Mouse (Mus musculus): ENCODE measurements around the gene Mrps14. TPM values are rescaled to one million over a fixed set of nuclear protein-coding genes. Genes with fewer than 3 reads are reported as not detected.

The Mrps14 gene
- 145 and 174 TPM in 2 replicates for polyA plus RNA-seq (2015; fragmentation: Nextera tagmentation; extraction: Ambion mirVana)

DNA sequence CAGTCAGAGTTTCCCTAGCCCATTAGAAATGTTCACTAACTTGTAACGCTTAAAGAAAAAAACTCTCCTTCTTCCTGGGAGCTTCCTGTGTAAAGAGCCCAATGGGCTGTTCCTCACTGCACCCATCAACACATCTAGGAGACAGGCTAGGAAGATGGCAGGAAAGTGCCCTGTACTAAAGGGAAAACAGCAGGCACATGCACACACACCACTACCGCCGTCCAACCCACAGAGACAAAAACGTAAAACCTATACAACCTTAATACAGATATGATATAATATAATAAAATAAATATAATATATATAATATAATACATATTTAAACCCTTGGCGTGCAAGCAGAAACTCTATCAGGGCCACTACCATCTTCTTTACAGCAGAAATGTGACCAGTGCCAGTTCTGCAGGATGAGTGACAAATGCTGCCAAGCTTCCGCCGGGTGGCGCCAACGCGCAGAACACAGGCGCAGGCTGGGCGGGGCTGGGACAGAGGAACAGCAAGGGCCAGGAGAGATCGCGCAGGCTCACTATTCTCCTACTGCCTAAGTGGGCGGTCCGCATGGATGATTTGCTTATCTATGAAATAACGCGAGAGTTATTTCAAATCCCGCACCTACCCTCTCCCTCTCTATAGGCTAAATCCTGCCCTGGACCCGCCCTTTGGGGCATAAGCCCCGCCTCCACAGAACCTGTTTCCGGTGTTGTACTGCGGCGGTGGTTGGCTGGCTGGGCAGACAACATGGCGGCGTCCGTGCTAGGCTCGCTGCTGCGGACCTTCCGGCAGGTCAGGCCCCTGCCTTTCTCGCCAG is at the start of gene Mrps14:
Gene Mrps14, plus strand, starts transcription at position 687 of the 808 bp plus-strand sequence.
- peak within 1 kb of the TSS; percentile 85 for H3K4me2 ChIP-seq
- WGBS (ENCODE audit: insufficient replicate concordance): 8% methylated on average over 31 of the region's 31 CpGs
- H3K4me1 ChIP-seq (replicated peaks): peaks cover 19% of the 10 kb centered on the region
- H3K27me3 ChIP-seq: no peaks in the 10 kb centered on the region
- H3K9me3 ChIP-seq (replicated peaks): no peaks in the 10 kb centered on the region
- ATAC-seq (ENCODE audit: insufficient read depth): peak; percentile 99
- peaks cover 22% of the 10 kb centered on the region for H3K36me3 ChIP-seq (replicated peaks)
- peak within 1 kb of the TSS; percentile 57 for H3K9ac ChIP-seq
- peak within 1 kb of the TSS; percentile 56 for H3K27ac ChIP-seq (replicated peaks)
- peak within 1 kb of the TSS; percentile 75 for H3K4me3 ChIP-seq (replicated peaks)

DNA sequence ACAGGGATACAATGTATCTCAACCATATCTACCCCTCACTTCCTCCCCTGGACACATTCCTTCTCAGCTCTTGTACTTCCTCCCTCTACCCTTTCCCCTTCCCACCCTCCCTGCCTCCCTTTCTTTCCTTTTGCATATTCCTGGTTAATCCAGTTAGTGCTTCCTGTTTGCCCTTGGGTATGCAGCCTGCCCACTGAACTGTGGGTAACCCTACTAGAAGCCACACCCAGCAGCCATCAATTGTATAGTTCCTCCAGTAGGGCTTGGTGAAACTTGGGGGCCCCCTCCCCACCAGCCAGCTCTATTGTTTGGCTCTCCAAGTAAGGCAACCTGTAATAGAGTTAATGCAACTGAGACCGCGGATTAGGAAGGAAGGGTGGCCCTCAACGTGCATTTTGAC is 49.4 kb upstream of the Mrps14 start:
- no peaks in the 10 kb centered on the region for H3K27me3 ChIP-seq
- H3K4me3 ChIP-seq (replicated peaks): no peak overlapping the region
- no peaks in the 10 kb centered on the region for H3K4me1 ChIP-seq (replicated peaks)
- 49% methylated on average over 3 of the region's 3 CpGs for WGBS (ENCODE audit: insufficient replicate concordance)
- H3K36me3 ChIP-seq (replicated peaks): no peaks in the 10 kb centered on the region
- ATAC-seq (ENCODE audit: insufficient read depth): no peak
- no peak overlapping the region for H3K27ac ChIP-seq (replicated peaks)
- H3K9me3 ChIP-seq (replicated peaks): no peaks in the 10 kb centered on the region
- H3K4me2 ChIP-seq: no peak overlapping the region
- no peak overlapping the region for H3K9ac ChIP-seq

DNA sequence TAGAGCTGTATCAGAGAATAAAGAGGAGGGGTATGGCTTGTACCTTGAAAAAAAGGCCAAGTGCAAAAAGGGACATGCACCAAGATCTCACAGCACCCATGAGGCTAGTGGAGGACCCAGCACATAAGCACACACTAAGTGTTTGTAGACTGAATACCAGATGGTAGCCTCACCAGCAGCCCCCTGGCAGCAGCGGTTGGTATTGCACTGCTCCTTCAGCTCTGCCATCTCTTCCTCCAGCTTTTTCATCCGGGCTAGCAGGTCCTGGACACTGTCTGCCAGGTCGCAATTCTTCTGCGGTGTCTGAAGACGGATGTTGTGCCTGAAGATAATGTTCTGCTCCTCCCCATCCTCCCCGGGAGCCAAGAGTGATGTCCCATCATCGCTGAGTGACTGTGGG is 47.7 kb upstream of the Mrps14 start:
- Histone ChIP-seq H3K36me3 (replicated peaks) (no peaks in the 10 kb centered on the region), H3K27ac (replicated peaks) (no peak overlapping the region), H3K4me3 (replicated peaks) (no peak overlapping the region), H3K4me1 (replicated peaks) (no peaks in the 10 kb centered on the region), H3K4me2 (no peak overlapping the region), H3K27me3 (no peaks in the 10 kb centered on the region), H3K9me3 (replicated peaks) (no peaks in the 10 kb centered on the region), H3K9ac (no peak overlapping the region)
- 75% methylated on average over 7 of the region's 7 CpGs for WGBS (ENCODE audit: insufficient replicate concordance)
- ATAC-seq (ENCODE audit: insufficient read depth): no peak

DNA sequence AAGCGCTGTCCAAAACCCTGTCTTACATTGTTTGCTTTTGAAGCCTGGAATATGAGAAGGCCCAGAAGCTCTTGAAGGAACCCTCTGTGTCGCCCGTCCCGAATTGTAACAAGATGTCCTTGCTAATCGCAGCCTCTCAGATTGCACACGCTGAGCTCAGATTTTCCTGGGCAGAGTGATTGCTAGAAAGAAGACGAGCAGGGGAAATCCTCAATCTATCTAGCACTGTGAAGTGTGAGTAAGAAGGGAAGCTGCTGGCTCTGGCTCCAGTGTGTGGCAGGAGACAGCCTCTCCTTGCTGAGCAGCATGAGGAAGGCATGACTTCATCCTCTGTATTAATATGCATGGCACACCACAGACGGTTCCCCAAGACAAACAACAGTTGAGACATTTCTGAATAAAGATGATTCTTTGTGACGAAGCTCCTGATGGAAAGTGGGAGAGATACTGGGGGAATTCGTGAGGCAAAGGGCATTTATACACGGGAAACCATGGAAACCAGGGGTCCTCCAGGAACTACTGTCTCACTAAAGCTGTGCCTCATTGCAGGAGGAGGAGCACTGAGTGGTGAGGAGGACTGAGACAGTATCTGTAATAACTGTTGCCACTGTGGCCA is 45.6 kb upstream of the Mrps14 start:
- no peak overlapping the region for H3K27ac ChIP-seq (replicated peaks)
- H3K9ac ChIP-seq: no peak overlapping the region
- H3K4me1 ChIP-seq (replicated peaks): no peaks in the 10 kb centered on the region
- no peaks in the 10 kb centered on the region for H3K27me3 ChIP-seq
- ATAC-seq (ENCODE audit: insufficient read depth): no peak
- H3K4me2 ChIP-seq: no peak overlapping the region
- H3K4me3 ChIP-seq (replicated peaks): no peak overlapping the region
- WGBS (ENCODE audit: insufficient replicate concordance): 61% methylated on average over 11 of the region's 11 CpGs
- no peaks in the 10 kb centered on the region for H3K9me3 ChIP-seq (replicated peaks)
- H3K36me3 ChIP-seq (replicated peaks): no peaks in the 10 kb centered on the region

DNA sequence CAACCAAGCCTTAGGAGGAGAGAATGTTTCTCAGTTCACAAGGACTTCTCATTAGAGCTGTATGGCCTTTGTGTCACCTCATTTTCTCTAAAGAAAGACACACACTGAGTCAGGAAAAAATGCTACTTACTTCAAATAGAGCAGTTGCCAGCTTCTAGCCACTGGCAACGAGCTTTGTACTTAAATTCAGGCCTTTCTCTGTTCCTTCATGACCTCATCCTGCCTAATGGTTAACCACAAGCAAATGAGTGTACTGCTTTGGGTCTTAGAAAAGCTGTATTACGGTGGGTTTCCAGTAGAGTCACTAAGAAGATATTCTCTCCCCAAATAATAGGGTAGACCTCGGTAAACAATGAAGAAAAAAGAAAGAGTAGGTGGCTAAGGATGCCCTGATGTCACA is 44.3 kb upstream of the Mrps14 start:
- H3K27ac ChIP-seq (replicated peaks): no peak overlapping the region
- no peaks in the 10 kb centered on the region for H3K27me3 ChIP-seq
- H3K4me3 ChIP-seq (replicated peaks): no peak overlapping the region
- H3K9me3 ChIP-seq (replicated peaks): no peaks in the 10 kb centered on the region
- H3K36me3 ChIP-seq (replicated peaks): no peaks in the 10 kb centered on the region
- no peaks in the 10 kb centered on the region for H3K4me1 ChIP-seq (replicated peaks)
- no peak overlapping the region for H3K9ac ChIP-seq
- H3K4me2 ChIP-seq: no peak overlapping the region
- WGBS (ENCODE audit: insufficient replicate concordance): 25% methylated on average over 3 of the region's 3 CpGs
- no peak for ATAC-seq (ENCODE audit: insufficient read depth)

- H3K36me3 ChIP-seq (replicated peaks): no peaks in the 10 kb centered on the region
- ATAC-seq (ENCODE audit: insufficient read depth): no peak
Observed at GRCm38 (mm10) chr1:160153480-160153879, 41.5 kb upstream of the Mrps14 start, which contains the start of gene Tnn. Gene Tnn, minus strand, starts transcription at chr1:160153580.

DNA sequence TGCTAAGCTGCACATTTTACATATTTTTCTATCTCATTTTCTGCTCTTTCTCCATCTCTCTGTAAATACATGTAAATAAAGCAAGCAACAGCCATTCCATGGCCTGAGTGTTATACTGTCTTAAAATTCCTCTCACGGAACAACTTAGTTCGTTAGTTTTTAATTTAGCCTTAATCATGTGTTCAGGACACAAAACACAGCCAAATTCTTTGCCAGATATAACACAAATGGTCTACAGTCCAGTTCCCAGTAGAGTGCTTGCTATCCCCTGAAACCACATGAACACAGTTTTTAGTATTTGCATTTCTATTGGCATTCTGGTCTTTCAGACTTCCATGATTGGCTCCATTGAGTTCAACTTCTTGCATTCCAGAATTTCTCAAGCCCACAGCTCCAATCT is 36.8 kb upstream of the Mrps14 start:
- Histone ChIP-seq H3K36me3 (replicated peaks) (no peaks in the 10 kb centered on the region), H3K9ac (no peak overlapping the region), H3K27ac (replicated peaks) (no peak overlapping the region), H3K4me3 (replicated peaks) (no peak overlapping the region), H3K4me2 (no peak overlapping the region), H3K27me3 (no peaks in the 10 kb centered on the region), H3K9me3 (replicated peaks) (no peaks in the 10 kb centered on the region), H3K4me1 (replicated peaks) (no peaks in the 10 kb centered on the region)
- no peak for ATAC-seq (ENCODE audit: insufficient read depth)
- WGBS (ENCODE audit: insufficient replicate concordance): 77% methylated on average over 2 of the region's 2 CpGs

More at GRCm38 (mm10) chr1:160153480-160153879, 41.5 kb upstream of the Mrps14 start, which contains the start of gene Tnn:
- Histone ChIP-seq H3K27me3 (no peaks in the 10 kb centered on the region), H3K9me3 (replicated peaks) (no peaks in the 10 kb centered on the region), H3K4me1 (replicated peaks) (no peaks in the 10 kb centered on the region), H3K4me2 (no peak within 1 kb of the TSS), H3K27ac (replicated peaks) (no peak within 1 kb of the TSS), H3K4me3 (replicated peaks) (no peak within 1 kb of the TSS), H3K9ac (no peak within 1 kb of the TSS)
- WGBS (ENCODE audit: insufficient replicate concordance): 50% methylated on average over 8 of the region's 8 CpGs

DNA sequence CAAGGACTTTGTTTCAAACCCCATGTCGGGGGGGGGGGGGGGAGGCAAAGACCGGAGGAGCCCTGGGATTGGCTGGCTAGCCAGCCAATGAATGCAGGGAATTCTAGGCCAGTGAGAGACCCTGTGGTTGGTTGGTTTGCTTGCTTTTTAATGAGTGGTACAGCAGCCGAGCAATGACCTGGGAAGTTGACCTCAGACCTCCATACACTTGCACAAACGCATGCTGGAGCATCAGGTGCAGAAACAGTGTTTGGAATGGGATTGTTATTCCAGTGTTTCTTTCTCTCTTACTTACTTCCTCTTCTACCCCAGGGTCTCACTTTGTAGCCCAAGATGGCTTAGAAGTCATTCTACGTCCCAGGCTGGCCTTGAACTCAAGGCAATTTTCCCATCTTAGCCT is 28.4 kb upstream of the Mrps14 start:
- no peak for ATAC-seq (ENCODE audit: insufficient read depth)
- 70% methylated on average over 3 of the region's 5 CpGs for WGBS (ENCODE audit: insufficient replicate concordance)
- Histone ChIP-seq H3K9ac (no peak overlapping the region), H3K27ac (replicated peaks) (no peak overlapping the region), H3K4me3 (replicated peaks) (no peak overlapping the region), H3K4me1 (replicated peaks) (no peaks in the 10 kb centered on the region), H3K36me3 (replicated peaks) (no peaks in the 10 kb centered on the region), H3K9me3 (replicated peaks) (no peaks in the 10 kb centered on the region), H3K4me2 (no peak overlapping the region), H3K27me3 (no peaks in the 10 kb centered on the region)

- Histone ChIP-seq H3K36me3 (replicated peaks) (no peaks in the 10 kb centered on the region), H3K9ac (no peak overlapping the region), H3K9me3 (replicated peaks) (no peaks in the 10 kb centered on the region), H3K4me1 (replicated peaks) (no peaks in the 10 kb centered on the region), H3K27ac (replicated peaks) (no peak overlapping the region), H3K27me3 (no peaks in the 10 kb centered on the region), H3K4me3 (replicated peaks) (no peak overlapping the region), H3K4me2 (no peak overlapping the region)
- ATAC-seq (ENCODE audit: insufficient read depth): no peak
- WGBS (ENCODE audit: insufficient replicate concordance): 61% methylated on average over 8 of the region's 8 CpGs
Observed at GRCm38 (mm10) chr1:160176903-160177302, 18.1 kb upstream of the Mrps14 start.

DNA sequence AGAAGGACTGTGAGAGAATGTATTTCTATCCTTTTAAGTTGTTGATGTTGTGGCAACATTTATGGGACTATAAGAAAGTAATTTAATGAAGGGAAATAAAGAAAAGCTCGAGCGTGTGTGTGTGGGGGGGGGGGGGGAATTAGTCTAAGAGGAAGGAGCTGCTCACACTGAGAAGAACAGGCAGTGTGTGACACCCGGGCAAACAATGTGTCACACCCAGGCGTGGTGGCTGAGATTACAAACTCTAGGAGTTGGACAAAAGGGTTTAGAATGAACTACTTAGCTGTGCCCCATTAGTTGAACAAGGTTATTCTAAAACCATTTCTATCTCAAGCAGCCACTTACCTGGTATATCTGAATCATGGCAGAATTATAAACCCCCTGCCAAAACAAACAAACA is 13.8 kb upstream of the Mrps14 start:
- no peak overlapping the region for H3K4me3 ChIP-seq (replicated peaks)
- 44% methylated on average over 4 of the region's 4 CpGs for WGBS (ENCODE audit: insufficient replicate concordance)
- ATAC-seq (ENCODE audit: insufficient read depth): no peak

DNA sequence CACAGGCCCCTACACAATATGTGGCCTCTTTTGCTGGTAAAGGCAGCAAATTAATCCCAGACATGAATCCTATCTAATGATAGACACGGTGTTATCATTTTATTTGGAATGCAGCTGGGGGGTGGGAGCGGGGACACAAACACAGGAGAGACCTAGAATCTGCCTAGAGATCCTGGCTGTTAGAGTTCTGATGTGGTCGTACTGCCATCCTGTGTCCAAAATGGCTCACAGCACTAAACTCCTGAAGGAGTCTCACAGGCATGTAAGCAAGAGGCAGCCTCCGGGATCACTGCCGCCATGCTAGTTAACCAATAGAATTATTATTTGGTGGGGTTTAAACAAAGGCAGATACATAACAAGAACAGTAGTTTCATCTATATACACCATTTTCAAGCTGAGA is 10.5 kb upstream of the Mrps14 start:
- no peak overlapping the region for H3K4me2 ChIP-seq
- H3K4me1 ChIP-seq (replicated peaks): no peaks in the 10 kb centered on the region
- no peak overlapping the region for H3K4me3 ChIP-seq (replicated peaks)
- no peak overlapping the region for H3K9ac ChIP-seq
- WGBS (ENCODE audit: insufficient replicate concordance): 29% methylated on average over 5 of the region's 5 CpGs
- no peaks in the 10 kb centered on the region for H3K9me3 ChIP-seq (replicated peaks)
- no peak overlapping the region for H3K27ac ChIP-seq (replicated peaks)
- 0 out of 2 replicates have a peak, but pooled peaks cover 3% of the 10 kb centered on the region for H3K27me3 ChIP-seq
- H3K36me3 ChIP-seq (replicated peaks): no peaks in the 10 kb centered on the region
- ATAC-seq (ENCODE audit: insufficient read depth): no peak

More for the DNA sequence above, 13.8 kb upstream of the Mrps14 start:
- H3K9ac ChIP-seq: no peak overlapping the region
- no peak overlapping the region for H3K4me2 ChIP-seq
- no peak overlapping the region for H3K27ac ChIP-seq (replicated peaks)
- H3K27me3 ChIP-seq: no peaks in the 10 kb centered on the region
- H3K36me3 ChIP-seq (replicated peaks): no peaks in the 10 kb centered on the region
- no peaks in the 10 kb centered on the region for H3K9me3 ChIP-seq (replicated peaks)
- H3K4me1 ChIP-seq (replicated peaks): no peaks in the 10 kb centered on the region
